Mouse (Mus musculus) MEL (cell line): Measurements from ENCODE around the gene Cdk1.

Experiments used
- GABPA ChIP-seq: IDR thresholded peaks from 2 replicates; pipeline ENCODE4 v1.6.1; 2012; ENCODE audit warnings: low read depth, mild to moderate bottlenecking, inconsistent platforms, low read length, improper control_type of control experiment, moderate library complexity
- MXI1 ChIP-seq: IDR thresholded peaks from 2 replicates; pipeline ENCODE4 v1.6.1; 2011; ENCODE audit warnings: mild to moderate bottlenecking, low read depth, low read length, improper control_type of control experiment
- POLR2A ChIP-seq, 2 experiments: IDR thresholded peaks; 2 replicates each; pipeline ENCODE4 v1.6.1; 2011 to 2012; ENCODE audit warnings: low read length in 2 of 2, mild to moderate bottlenecking in 2 of 2, control low read depth in 1 of 2, improper control_type of control experiment in 1 of 2, low read depth in 1 of 2, moderate library complexity in 1 of 2; ENCODE audit not compliant: control insufficient read depth in 1 of 2, insufficient read depth in 1 of 2, poor library complexity in 1 of 2

- TF ChIP-seq GABPA (no peak), MXI1 (no peak), POLR2A (IDR thresholded peaks at IDR 0.05; ENCODE audit: control insufficient read depth in 1 of 2, insufficient read depth in 1 of 2, low read depth in 1 of 2, low read length in 2 of 2, poor library complexity in 1 of 2) (no peak)
These were observed 50.1 kb downstream of the Cdk1 start for GRCm38 (mm10) chr10:69302667-69303066.
